8 mouse cellular contexts compared by ENCODE assay signal in genomic region chr7:110773204-110774002, GRCm38 (mm10). TPM values are rescaled to one million over a fixed set of nuclear protein-coding genes. Genes with fewer than 3 reads are reported as not detected.
DNase-seq lines count a peak whose midpoint lies in the region; ATAC-seq and TF ChIP-seq lines count a peak whose summit lies in the region.

No protein-coding gene starts in this region.

- intact Hi-C loops in heart, postnatal 36 days (cut with DNase I): no loop called here

- H3K4me1 ChIP-seq in embryonic facial prominence, embryonic 11.5 days (ENCODE audit: control insufficient read depth, insufficient read depth, low read length): peaks cover 3% of the 10 kb centered on the region
- H3K4me1 ChIP-seq in embryonic facial prominence, embryonic 10.5 days: peaks cover 41% of the 10 kb centered on the region
- peaks cover 61% of the 10 kb centered on the region for H3K4me1 ChIP-seq in bone marrow macrophage, adult 2 months (ENCODE audit: control insufficient read depth, insufficient read depth, low read length)
- H3K4me1 ChIP-seq in forebrain, embryonic 14.5 days (ENCODE audit: control insufficient read depth, insufficient read depth, low read length): peaks cover 4% of the 10 kb centered on the region

- H3K36me3 ChIP-seq in embryonic facial prominence, embryonic 11.5 days (replicated peaks; ENCODE audit: control insufficient read depth, insufficient read depth, low read depth, low read length): no peaks in the 10 kb centered on the region
- no peaks in the 10 kb centered on the region for H3K36me3 ChIP-seq in embryonic facial prominence, embryonic 10.5 days (replicated peaks)
- no peaks in the 10 kb centered on the region for H3K36me3 ChIP-seq in forebrain, embryonic 14.5 days (ENCODE audit: control insufficient read depth, insufficient read depth, low read length)

- no peak for ATAC-seq in embryonic facial prominence, embryonic 11.5 days (replicated peaks; ENCODE audit: insufficient number of reproducible peaks, low FRiP score, low TSS enrichment, low read depth)
- no peak for ATAC-seq in forebrain, embryonic 14.5 days

- no peak overlapping the region for H3K27ac ChIP-seq in embryonic facial prominence, embryonic 11.5 days (replicated peaks; ENCODE audit: low read depth, low read length)
- H3K27ac ChIP-seq in embryonic facial prominence, embryonic 10.5 days (replicated peaks): no peak overlapping the region; the same call in 1 of the 2 replicates
- peak overlapping the region; percentile 92 for H3K27ac ChIP-seq in bone marrow macrophage, adult 2 months (ENCODE audit: insufficient read depth, low read depth, low read length)
- no peak overlapping the region for H3K27ac ChIP-seq in forebrain, embryonic 14.5 days (ENCODE audit: low read depth, low read length)

- no peaks in the 10 kb centered on the region for H3K9me3 ChIP-seq in embryonic facial prominence, embryonic 11.5 days (replicated peaks; ENCODE audit: control insufficient read depth, low read length)
- no peaks in the 10 kb centered on the region for H3K9me3 ChIP-seq in embryonic facial prominence, embryonic 10.5 days
- no peaks in the 10 kb centered on the region for H3K9me3 ChIP-seq in forebrain, embryonic 14.5 days (replicated peaks; ENCODE audit: control insufficient read depth, low read length)

- H3K4me3 ChIP-seq in embryonic facial prominence, embryonic 11.5 days (ENCODE audit: low read depth, low read length): no peak overlapping the region
- no peak overlapping the region for H3K4me3 ChIP-seq in embryonic facial prominence, embryonic 10.5 days
- H3K4me3 ChIP-seq in bone marrow macrophage, adult 2 months (ENCODE audit: insufficient read depth, low read length): peak overlapping the region; percentile 57
- H3K4me3 ChIP-seq in forebrain, embryonic 14.5 days (ENCODE audit: low read depth, low read length): no peak overlapping the region

- no peak for TF ChIP-seq CTCF in bone marrow macrophage, adult 2 months (IDR thresholded peaks at IDR 0.05; ENCODE audit: low read depth, low read length)

- H3K4me2 ChIP-seq in embryonic facial prominence, embryonic 11.5 days (ENCODE audit: low read depth, low read length): no peak overlapping the region; the same call in 1 of the 2 replicates
- H3K4me2 ChIP-seq in forebrain, embryonic 14.5 days (ENCODE audit: low read length): no peak overlapping the region

- TF ChIP-seq POLR2A in bone marrow macrophage, adult 2 months (IDR thresholded peaks at IDR 0.05; ENCODE audit: borderline replicate concordance, low read depth, low read length): no peak

- H3K27me3 ChIP-seq in embryonic facial prominence, embryonic 11.5 days (ENCODE audit: control insufficient read depth, insufficient read depth, low read length): peaks cover 11% of the 10 kb centered on the region
- H3K27me3 ChIP-seq in embryonic facial prominence, embryonic 10.5 days (replicated peaks; ENCODE audit: low read depth, poor library complexity, severe bottlenecking): peaks cover 34% of the 10 kb centered on the region
- peaks cover 12% of the 10 kb centered on the region for H3K27me3 ChIP-seq in forebrain, embryonic 14.5 days (replicated peaks; ENCODE audit: control insufficient read depth, insufficient read depth, low read length)

- WGBS in embryonic facial prominence, embryonic 11.5 days: 45% methylated on average over 14 of the region's 14 CpGs
- 47% methylated on average over 14 of the region's 14 CpGs for WGBS in embryonic facial prominence, embryonic 10.5 days
- 46% methylated on average over 14 of the region's 14 CpGs for WGBS in forebrain, embryonic 14.5 days

- H3K9ac ChIP-seq in embryonic facial prominence, embryonic 11.5 days (replicated peaks; ENCODE audit: low read length): peak overlapping the region; percentile 37; the same call in 1 of the 2 replicates
- H3K9ac ChIP-seq in forebrain, embryonic 14.5 days (ENCODE audit: low read length): no peak overlapping the region; the same call in 1 of the 2 replicates

- DNase-seq in embryonic facial prominence, embryonic 11.5 days (ENCODE audit: low spot score): peak; percentile 23
- DNase-seq in embryonic facial prominence, embryonic 10.5 days (ENCODE audit: low spot score): no peak
- peak; percentile 64 for DNase-seq in forebrain, embryonic 14.5 days (ENCODE audit: low spot score)
- DNase-seq in heart, postnatal 36 days: peak; percentile 70 to 76
- DNase-seq in layer of hippocampus, postnatal 36 days: peak; percentile 55 to 62
- peak; percentile 82 for DNase-seq in lung, postnatal 36 days
- peak; percentile 73 to 84 for DNase-seq in spleen, postnatal 4 days (ENCODE audit: low spot score in 2 of 2)

RNA-seq across cellular contexts. Expression of gene Ampd3, which starts 5.4 kb away (rescaled TPM):
- polyA plus RNA-seq in embryonic facial prominence, embryonic 11.5 days (2014; fragmentation: Nextera tagmentation; extraction: Ambion mirVana): 2.0 and 2.5 TPM in 2 replicates
- polyA plus RNA-seq in embryonic facial prominence, embryonic 10.5 days (2016; fragmentation: Nextera tagmentation; extraction: Ambion mirVana): 1.0 and 1.5 TPM in 2 replicates
- polyA plus RNA-seq in bone marrow macrophage, adult 2 months (2012; ENCODE audit: insufficient read depth, insufficient read length, missing spikeins): 43.3 and 44.5 TPM in 2 replicates
- polyA plus RNA-seq in forebrain, embryonic 14.5 days (2014; fragmentation: Nextera tagmentation; extraction: Ambion mirVana): 3.6 and 4.9 TPM in 2 replicates
- total RNA-seq in heart, postnatal 36 days (2021): 10 to 100 TPM; 31.5 to 45.8 TPM
- 10 to 100 TPM; 20.1 to 23.1 TPM for total RNA-seq in layer of hippocampus, postnatal 36 days (2021)
